Mouse (Mus musculus) kidney, adult 2 months (tissue): ENCODE measurements around the gene Nrros.

ENCODE experiments used
- CTCF ChIP-seq: fragments of 200-500 bp; conservative IDR thresholded peaks from 2 replicates; pipeline ENCODE4 v1.5.1; 2011; ENCODE audit warnings: low read depth, mild to moderate bottlenecking, control low read depth, low read length, moderate library complexity, mixed read lengths; ENCODE audit not compliant: insufficient read depth, insufficient read length
- POLR2A ChIP-seq: fragments of 200-500 bp; IDR thresholded peaks from one replicate; pipeline ENCODE4 v1.6.1; 2011; ENCODE audit warnings: low read depth, low read length, control low read depth

GRCm38 (mm10) chr16:32102295-32102694 is 63.1 kb downstream of the Nrros start:
- TF ChIP-seq CTCF (no peak), POLR2A (no peak)
